Mouse (Mus musculus) mouse embryonic stem cell (cell line): ENCODE data around the gene Nqo2.

Source experiments
- in situ Hi-C, 2 experiments: fragments of 300-500 bp; cut with MboI; formaldehyde crosslinking; loops; 1 replicate in 1 of 2; 3 replicates in 1 of 2; pipeline ENCODE4 v1.14.3; 2019 to 2020; ENCODE audit warnings: low sequenced_read_pairs in 2 of 2, low pct_unique_long_range_greater_than_20kb in 1 of 2, mixed read lengths in 1 of 2; ENCODE audit not compliant: unreplicated experiment in 1 of 2

Gene Nqo2

DNA sequence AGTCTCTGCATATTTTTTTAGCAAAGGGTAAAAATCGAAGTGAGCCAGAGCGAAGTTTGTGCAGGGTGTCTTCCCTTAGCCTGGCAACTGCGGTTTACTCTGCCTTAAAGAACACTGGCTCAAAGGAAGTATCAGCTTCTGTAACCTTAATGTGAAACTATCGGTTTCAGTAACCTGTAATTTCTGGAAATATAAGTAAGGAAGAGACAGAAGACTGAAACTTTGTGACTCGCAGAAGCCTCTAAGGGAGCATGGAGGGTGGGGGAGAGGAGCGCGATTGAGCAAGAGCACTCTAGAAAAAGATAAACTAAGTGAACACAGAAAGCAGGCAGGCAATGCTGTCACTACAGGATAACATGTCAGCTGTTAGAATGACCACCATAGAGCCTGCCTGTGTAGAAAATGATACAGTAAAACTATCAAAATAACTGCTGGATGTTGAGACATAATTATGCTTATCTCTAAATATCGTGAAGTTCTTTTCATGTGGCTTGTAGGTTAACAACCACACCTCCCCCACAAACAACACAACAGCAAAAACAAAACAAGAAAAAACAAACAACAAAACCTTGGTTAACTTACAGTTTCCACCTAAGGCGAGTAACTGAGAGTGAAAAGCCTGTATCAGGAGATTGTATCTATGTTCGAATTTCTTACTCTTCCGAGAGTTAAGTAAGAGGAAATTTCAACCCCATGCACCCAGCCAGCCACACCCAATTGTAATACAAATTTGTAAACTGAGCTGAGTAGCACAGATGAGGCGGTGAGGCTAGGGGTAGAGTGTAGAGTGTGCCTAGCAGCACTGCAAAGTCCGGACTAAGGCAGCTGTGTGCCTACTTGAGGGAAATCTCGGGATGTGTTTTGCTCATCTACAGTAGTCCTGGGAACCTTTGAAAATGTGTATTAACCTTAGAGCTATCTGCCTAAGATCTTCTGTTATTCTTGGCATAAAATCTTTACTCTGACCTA is 853 bp downstream of the Nqo2 start:
- in situ Hi-C loops: no loop called here

DNA sequence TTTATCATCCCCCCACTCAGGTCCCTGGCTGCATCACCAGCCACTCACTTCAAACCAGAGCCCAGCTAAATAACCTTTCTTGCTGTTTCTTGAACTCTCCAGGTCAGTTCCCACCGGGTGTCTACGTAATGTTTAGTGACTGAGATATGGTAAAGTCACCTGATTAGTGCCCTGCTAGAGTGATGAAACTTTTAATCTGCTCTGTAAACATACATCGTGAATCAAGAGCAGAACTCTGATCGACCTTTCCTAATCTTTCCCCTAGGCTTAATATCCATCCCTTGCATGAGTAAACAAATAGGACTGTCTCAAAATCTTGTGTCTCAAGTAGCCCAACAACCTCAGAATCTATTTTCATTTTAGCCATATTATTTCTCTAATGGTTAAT is 1.5 kb downstream of the Nqo2 start:
- in situ Hi-C loops: no loop called here

DNA sequence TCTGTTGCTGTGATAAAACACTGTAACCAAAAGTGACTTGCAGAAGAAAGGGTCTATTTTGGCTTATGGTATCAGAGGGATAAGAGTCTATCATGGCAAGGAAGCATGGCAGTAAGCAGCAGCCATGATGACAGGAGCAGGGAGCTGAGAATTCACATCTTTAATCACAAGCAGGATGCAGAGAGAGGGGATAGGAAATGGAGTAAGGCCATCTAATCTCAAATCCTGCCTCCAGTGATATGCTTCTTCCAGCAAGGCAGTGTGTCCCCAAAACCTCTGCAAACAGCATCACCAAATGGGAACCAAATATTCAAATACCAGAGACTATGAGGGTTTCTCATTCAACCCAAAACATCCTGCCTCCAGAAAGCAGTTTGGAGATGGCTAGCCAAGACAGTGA is 2.1 kb downstream of the Nqo2 start:
- in situ Hi-C loops: no loop called here

- in situ Hi-C loops: no loop called here
Measured at GRCm38 (mm10) chr13:33989625-33990024, 25.1 kb downstream of the Nqo2 start.

DNA sequence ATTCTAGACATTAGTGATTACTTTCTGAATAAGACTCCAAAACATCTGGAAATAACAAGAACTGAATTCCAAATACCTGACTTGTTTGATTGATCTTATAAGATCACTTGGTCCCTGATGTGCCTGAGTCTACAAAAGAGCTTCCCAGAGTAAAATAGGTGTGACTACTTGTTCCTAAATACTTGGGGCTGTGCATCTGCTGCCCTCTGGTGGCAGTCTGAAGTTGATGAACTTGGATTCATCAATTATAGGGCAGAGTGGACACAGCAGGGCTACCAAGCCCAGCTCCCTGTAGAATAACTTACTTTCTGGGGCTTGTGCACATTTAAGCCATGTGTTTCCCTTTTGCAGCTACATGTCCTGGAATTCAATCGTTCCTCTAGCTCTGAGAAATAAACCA is 30.7 kb downstream of the Nqo2 start:
- in situ Hi-C loops: no loop called here

GRCm38 (mm10) chr13:34002058-34003006 is 37.8 kb downstream of the Nqo2 start, which contains the start of the genes Ripk1 and Serpinb6a:
TSS of gene Ripk1 (plus strand) at chr13:34002363.
TSS of gene Serpinb6a (minus strand) at chr13:34002794.
- in situ Hi-C loops: loop anchor here (5.0 to 10.0 kb wide), 2 partner anchors 40 to 48 kb away; partner anchors contain the start of gene Nqo2 (in 1 of the 2)

GRCm38 (mm10) chr13:34003058-34003457 is 38.6 kb downstream of the Nqo2 start:
- in situ Hi-C loops: loop anchor here (5.0 to 10.0 kb wide), 2 partner anchors 41 to 48 kb away; partner anchors contain the start of gene Nqo2 (in 1 of the 2)

- in situ Hi-C loops: loop anchor here in 1 of 2 experiments (10.0 kb wide), 1 partner anchor 52 kb away; no protein-coding TSS in a partner anchor
Measured at GRCm38 (mm10) chr13:34007234-34007633, 42.7 kb downstream of the Nqo2 start.

DNA sequence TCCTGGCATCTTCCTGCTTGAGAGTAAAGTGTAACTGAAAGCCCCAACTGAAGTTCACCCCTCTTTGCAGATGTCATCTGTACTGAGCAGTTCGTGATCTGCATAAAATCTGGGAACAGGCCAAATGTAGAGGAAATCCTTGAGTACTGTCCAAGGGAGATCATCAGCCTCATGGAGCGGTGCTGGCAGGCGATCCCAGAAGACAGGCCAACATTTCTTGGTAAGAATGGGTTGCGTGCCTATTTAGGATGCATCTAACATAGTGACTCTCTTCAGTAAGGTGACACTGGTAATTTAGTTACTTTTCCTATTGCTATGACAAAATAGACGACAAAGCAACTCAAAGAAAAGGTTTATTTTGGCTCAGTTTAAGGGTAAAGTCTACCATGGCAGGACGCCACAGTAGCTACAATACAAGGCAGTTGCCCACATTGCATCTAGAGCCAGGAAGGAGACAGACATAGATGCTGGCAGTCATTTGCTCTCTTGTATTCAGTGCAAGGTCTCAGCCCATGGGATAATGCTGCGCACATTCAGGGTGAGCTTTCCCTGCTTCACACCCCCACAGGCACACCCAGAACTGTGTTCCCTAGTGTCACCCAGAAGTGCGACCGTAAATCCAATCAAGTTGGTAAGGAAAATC is 52.6 kb downstream of the Nqo2 start:
- in situ Hi-C loops: no loop called here

DNA sequence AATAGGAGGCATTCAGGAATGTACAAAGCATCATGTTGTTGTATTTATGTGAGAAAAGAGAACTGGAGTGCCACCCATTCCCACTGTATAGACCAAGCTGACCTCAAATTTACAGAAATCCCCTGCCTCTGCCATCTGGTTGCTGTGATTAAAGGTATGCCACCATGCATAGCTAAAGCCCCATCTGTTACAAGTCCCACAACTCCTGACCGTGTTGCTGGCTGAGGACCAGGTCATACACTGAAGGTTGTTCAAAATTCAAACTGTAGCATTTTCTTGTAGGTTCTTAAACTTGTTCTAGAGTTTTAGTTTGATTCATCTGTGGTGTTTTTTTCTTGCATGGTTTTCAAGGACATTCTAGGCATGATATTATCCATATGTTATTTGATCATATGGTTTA is 54.0 kb downstream of the Nqo2 start:
- in situ Hi-C loops: no loop called here

- in situ Hi-C loops: no loop called here
Measured at GRCm38 (mm10) chr13:34021998-34022397, 57.5 kb downstream of the Nqo2 start.

DNA sequence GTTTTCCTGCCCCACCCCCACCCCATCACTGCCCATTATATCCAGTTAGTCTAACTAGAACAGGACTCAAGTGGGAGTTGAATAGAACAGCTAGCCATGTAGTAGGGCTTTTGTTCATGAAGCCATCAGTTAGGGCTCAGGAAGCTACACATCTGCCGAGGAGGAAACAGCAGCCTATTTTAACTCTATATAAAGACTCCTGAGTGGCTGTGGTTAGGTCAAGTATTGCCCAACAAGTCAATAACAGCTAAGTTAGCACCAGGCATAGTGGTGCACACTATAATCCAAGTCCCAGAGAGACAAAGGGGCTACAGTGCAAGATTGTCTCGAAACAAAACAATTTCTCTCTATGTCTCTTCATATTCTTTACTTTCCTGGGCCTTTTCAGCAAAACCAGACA is 67.6 kb downstream of the Nqo2 start:
- in situ Hi-C loops: loop anchor here (25.0 kb wide), 1 partner anchor 605 kb away; no protein-coding TSS in a partner anchor

DNA sequence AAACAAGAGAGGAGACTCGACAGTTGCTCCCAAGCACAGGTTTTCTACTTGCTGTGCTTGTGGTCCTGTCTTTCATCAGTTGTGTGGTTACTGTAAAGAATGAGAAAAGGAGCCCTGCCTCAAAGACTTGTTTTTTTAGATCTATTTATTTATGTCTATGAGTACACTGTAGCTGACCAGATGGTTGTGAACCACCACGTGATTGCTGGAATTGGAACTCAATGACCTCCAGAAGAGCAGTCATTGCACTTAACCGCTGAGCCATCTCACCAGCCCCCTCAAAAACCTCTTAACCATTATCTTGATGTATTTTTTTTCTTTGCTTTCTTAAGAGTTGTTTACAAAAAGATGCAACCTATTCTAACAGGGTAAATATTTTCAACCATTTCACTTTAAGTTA is 70.9 kb downstream of the Nqo2 start:
- in situ Hi-C loops: loop anchor here (25.0 kb wide), 1 partner anchor 602 kb away; no protein-coding TSS in a partner anchor

GRCm38 (mm10) chr13:34036726-34037125 is 72.2 kb downstream of the Nqo2 start:
- in situ Hi-C loops: loop anchor here (25.0 kb wide), 1 partner anchor 601 kb away; no protein-coding TSS in a partner anchor

DNA sequence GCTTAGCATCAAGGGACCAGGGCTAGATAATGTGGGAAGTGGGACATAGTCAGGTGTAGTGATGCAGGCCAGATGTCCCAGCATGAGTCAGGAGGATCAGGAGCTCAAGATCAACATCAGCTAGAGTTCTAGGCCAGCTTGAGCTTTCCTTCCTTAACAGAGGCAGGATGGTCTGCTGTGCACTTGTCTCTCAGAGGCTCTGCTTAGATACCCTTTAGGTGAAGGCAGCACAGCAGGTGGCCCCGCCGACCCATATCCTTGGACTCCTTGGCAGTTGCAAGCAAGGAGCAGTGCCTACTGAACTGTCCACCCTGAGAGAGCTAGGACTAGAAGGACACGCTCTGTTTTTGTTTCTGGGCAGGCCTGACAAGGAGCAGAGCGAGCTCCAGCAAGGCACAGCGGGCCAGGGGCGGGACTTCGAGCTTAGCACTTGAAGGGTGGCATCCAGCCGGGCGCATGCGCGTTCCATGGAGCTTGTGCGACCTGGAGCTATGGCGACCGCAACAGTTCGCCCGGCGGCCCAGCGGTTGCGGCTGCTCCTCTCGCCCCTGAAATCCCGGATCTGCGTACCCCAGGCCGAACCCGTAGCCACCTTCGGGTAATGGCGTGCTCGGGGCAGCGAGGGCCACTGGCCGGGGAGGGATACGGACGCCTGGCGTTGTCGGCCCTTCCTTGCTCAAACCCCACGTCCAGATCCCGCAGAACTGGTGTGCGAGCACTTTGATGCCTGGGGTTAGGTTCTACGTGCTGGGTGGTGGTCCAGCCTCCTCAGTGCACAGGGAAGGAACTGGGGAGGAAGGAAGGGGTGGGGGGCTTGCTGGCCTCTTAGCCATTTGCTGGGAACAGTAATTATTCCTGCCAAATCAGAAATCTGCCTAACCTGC is 72.9 kb downstream of the Nqo2 start, which contains the start of gene Bphl:
Bphl (plus strand) TSS at position 426 of the 884 bp plus-strand sequence.
- in situ Hi-C loops: loop anchor here (25.0 kb wide), 1 partner anchor 600 kb away; no protein-coding TSS in a partner anchor

- in situ Hi-C loops: loop anchor here (25.0 kb wide), 1 partner anchor 599 kb away; no protein-coding TSS in a partner anchor
Measured at GRCm38 (mm10) chr13:34038056-34038432, 73.6 kb downstream of the Nqo2 start.
